Mouse (Mus musculus): ENCODE results near the gene Abtb2.

GRCm38 (mm10) chr2:103584093-103584492 lies 18.0 kb downstream of the Abtb2 start:
- no peak for TF ChIP-seq EP300 (IDR thresholded peaks at IDR 0.05; ENCODE audit: low read depth)
- TF ChIP-seq CTCF (IDR thresholded peaks at IDR 0.05; ENCODE audit: low read depth), result no peak
